Comparison of ENCODE assay signal across 9 mouse cellular contexts in genomic region chr11:32102976-32103375, GRCm38 (mm10).
A peak's percentile ranks its signal among the peaks of the same experiment; 100 is the strongest.
DNase-seq lines count a peak whose midpoint lies in the region; ATAC-seq lines count a peak whose summit lies in the region.
"Had no signal": no experiment of that assay in that cellular context is flagged by ENCODE, and none has a peak within 500 bp of the region (broad histone marks: within the 10 kb centered on the region; RNA-seq: fewer than 3 reads in every experiment).

No protein-coding gene starts in this region.

- H3K9ac ChIP-seq in heart, embryonic 15.5 days: no peak overlapping the region
- no peak overlapping the region for H3K9ac ChIP-seq in hindbrain, embryonic 15.5 days
- H3K9ac ChIP-seq in midbrain, embryonic 12.5 days (replicated peaks): 0 out of 2 replicates have a peak overlapping the region, but pooled peaks have one; percentile 24

- H3K9me3 ChIP-seq in heart, embryonic 15.5 days (replicated peaks): no peaks in the 10 kb centered on the region
- H3K9me3 ChIP-seq in hindbrain, embryonic 15.5 days: no peaks in the 10 kb centered on the region
- no peaks in the 10 kb centered on the region for H3K9me3 ChIP-seq in midbrain, embryonic 12.5 days

- WGBS in heart, embryonic 15.5 days: 21% methylated on average over 12 of the region's 12 CpGs
- WGBS in hindbrain, embryonic 15.5 days: 16% methylated on average over 12 of the region's 12 CpGs
- 12% methylated on average over 12 of the region's 12 CpGs for WGBS in midbrain, embryonic 12.5 days

- intact Hi-C loops in heart, postnatal 10 days (cut with DNase I): no loop called here

- ATAC-seq in heart, embryonic 15.5 days (replicated peaks; ENCODE audit: insufficient number of reproducible peaks, insufficient read depth, low FRiP score, low read depth): no peak
- no peak for ATAC-seq in hindbrain, embryonic 15.5 days (ENCODE audit: low FRiP score, low read depth)
- ATAC-seq in midbrain, embryonic 12.5 days (ENCODE audit: low FRiP score, low read depth): no peak

- no peak overlapping the region for H3K27ac ChIP-seq in heart, embryonic 15.5 days
- no peak overlapping the region for H3K27ac ChIP-seq in hindbrain, embryonic 15.5 days (replicated peaks)
- no peak overlapping the region for H3K27ac ChIP-seq in midbrain, embryonic 12.5 days (replicated peaks)

- no peaks in the 10 kb centered on the region for H3K27me3 ChIP-seq in heart, embryonic 15.5 days
- H3K27me3 ChIP-seq in hindbrain, embryonic 15.5 days: no peaks in the 10 kb centered on the region
- no peaks in the 10 kb centered on the region for H3K27me3 ChIP-seq in midbrain, embryonic 12.5 days

- H3K4me2 ChIP-seq in heart, embryonic 15.5 days: peak overlapping the region; percentile 47
- H3K4me2 ChIP-seq in hindbrain, embryonic 15.5 days: peak overlapping the region; percentile 30
- H3K4me2 ChIP-seq in midbrain, embryonic 12.5 days (replicated peaks): peak overlapping the region; percentile 34; the same call in 1 of the 2 replicates

- no peaks in the 10 kb centered on the region for H3K36me3 ChIP-seq in heart, embryonic 15.5 days
- no peaks in the 10 kb centered on the region for H3K36me3 ChIP-seq in hindbrain, embryonic 15.5 days
- H3K36me3 ChIP-seq in midbrain, embryonic 12.5 days: no peaks in the 10 kb centered on the region

- H3K4me1 ChIP-seq in heart, embryonic 15.5 days (replicated peaks): peaks cover 4% of the 10 kb centered on the region; the same call in 1 of the 2 replicates
- H3K4me1 ChIP-seq in hindbrain, embryonic 15.5 days (replicated peaks): peaks cover 33% of the 10 kb centered on the region
- H3K4me1 ChIP-seq in midbrain, embryonic 12.5 days: peaks cover 38% of the 10 kb centered on the region

- no peak for DNase-seq in heart, postnatal 10 days
- DNase-seq in R1 (ENCODE audit: low read depth, low spot score): peak; percentile 67
- no peak for DNase-seq in cerebellum, postnatal 25 days
- DNase-seq in spleen, adult 12 weeks (ENCODE audit: low spot score): no peak
- no peak for DNase-seq in right cerebral cortex, postnatal 25 days

- no peak overlapping the region for H3K4me3 ChIP-seq in heart, embryonic 15.5 days
- no peak overlapping the region for H3K4me3 ChIP-seq in hindbrain, embryonic 15.5 days
- no peak overlapping the region for H3K4me3 ChIP-seq in midbrain, embryonic 12.5 days
- H3K4me3 ChIP-seq: myocyte had no signal
